Mouse (Mus musculus) bone marrow, adult 2 months (tissue): ENCODE data around the gene Xcr1.

Experiments used
- CTCF ChIP-seq: fragments of 200-500 bp; IDR thresholded peaks from 2 replicates; pipeline ENCODE4 v1.5.1; 2011; ENCODE audit warnings: low read length, control low read depth; ENCODE audit not compliant: control insufficient read depth, insufficient read depth
- POLR2A ChIP-seq: fragments of 200-500 bp; IDR thresholded peaks from 2 replicates; pipeline ENCODE4 v1.6.1; 2011; ENCODE audit warnings: low read depth, mild to moderate bottlenecking, control low read depth, low read length, borderline replicate concordance; ENCODE audit not compliant: control insufficient read depth

GRCm38 (mm10) chr9:123840243-123840642, 21.6 kb downstream of the Xcr1 start:
- TF ChIP-seq CTCF = no peak
- no peak for TF ChIP-seq POLR2A
